Mouse (Mus musculus) right cerebral cortex, adult 18-20 months (tissue): ENCODE measurements at regions not wholly inside any gene's neighbourhood (a gene's known extent, or its start where the extent isn't known, plus 50 kb on each side); places are given as distances from the start of the nearest gene placed in this dataset.

Source experiments
- DNase-seq: peaks from one replicate; pipeline ENCODE4 v3.0.0; 2022; ENCODE audit warnings: mixed read lengths

GRCm38 (mm10) chr4:34105251-34105650 lies 55.3 kb upstream of the Spaca1 start:
- DNase-seq = no peak

GRCm38 (mm10) chr4:34114323-34114722 lies 64.3 kb upstream of the Spaca1 start:
- DNase-seq = no peak

- DNase-seq = no peak
Observed at GRCm38 (mm10) chr4:34117086-34117485, 67.1 kb upstream of the Spaca1 start.

DNA sequence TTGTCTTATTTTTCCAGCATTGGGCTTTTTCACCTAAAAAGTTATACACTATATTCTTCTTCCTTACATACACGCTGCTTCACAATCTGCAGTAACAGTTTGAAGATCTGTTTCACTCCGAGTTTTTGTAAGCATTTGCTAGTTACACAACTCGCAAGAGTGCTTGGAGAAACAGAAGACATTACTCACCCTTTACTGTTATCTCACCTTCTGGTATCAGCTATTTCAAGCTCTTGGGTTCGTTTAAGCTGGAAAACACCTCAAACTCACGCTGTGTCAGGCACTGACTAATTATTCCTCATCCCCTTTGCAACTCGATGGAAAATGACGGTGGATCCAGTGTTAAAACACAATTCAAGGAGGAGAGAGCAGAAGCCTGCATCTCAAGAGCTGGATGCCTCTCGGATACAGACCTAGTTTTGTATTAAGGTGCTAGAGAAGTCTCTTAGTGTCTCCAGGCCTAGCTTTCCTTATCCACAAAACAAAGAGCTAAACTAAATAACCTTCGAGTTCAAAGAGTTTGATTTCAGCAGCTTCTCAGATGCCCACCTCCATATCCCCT lies 73.0 kb upstream of the Spaca1 start:
- peak; percentile 12 for DNase-seq

- DNase-seq = no peak
Observed at GRCm38 (mm10) chr4:34128224-34128623, 78.2 kb upstream of the Spaca1 start.

DNA sequence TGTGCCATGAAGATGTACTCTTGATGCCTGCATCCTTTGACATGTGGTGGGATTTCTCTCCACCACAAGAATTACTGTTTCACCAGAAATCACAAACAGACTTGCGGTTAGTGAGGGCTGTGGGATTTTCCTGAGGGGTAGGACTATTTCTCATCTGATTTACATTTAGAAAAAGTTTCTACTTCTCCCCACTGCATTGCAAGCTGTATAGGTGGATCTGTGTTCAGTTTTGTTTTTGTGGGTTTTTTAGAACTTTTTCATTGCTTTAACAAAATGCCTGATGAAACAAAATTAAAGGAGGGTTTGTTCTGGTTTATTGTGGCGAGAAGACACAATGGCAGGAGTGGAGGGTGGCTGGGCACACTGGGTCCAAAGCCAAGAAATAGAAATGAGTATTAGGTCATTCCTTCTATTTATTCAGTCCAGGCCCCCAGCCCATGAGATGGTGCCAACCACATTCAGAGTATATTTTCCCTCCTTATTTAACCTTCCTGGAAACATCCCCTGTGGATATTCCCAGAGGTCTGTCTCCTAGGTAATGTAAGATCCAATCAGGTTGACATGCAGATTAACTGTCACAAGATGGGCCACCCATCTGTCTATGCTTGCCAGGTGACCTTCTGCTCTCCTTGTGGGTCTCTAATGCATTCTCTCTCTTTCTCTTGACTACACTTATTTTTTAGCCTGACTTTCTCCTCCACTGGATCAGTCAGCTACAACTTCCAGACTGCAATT lies 96.3 kb upstream of the Spaca1 start:
- DNase-seq = no peak

- DNase-seq = no peak
Observed at GRCm38 (mm10) chr4:34148956-34149739, 99.2 kb upstream of the Spaca1 start.

- DNase-seq = no peak
Observed at GRCm38 (mm10) chr4:34151605-34152347, 101.8 kb upstream of the Spaca1 start.

DNA sequence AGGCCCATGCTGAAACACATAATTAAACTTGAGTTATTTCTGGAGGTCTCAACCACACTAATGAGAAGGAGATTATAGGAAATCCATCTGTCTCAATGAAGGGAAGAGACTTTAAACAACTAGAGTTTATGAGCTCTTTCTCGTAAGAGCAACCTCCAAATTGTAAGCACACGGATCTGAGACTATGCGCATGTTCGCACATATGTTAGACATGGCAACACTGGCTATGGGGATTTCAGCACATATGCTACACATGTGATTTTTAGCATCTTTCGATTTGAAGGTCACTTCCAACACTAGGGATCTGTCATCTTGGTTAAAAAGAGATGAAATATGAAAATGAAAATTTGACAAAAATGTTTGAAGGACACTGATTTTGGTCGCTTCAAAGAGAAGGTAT lies 105.5 kb upstream of the Spaca1 start:
- no peak for DNase-seq

- no peak for DNase-seq
Observed at GRCm38 (mm10) chr4:34157818-34158511, 108.0 kb upstream of the Spaca1 start.

DNA sequence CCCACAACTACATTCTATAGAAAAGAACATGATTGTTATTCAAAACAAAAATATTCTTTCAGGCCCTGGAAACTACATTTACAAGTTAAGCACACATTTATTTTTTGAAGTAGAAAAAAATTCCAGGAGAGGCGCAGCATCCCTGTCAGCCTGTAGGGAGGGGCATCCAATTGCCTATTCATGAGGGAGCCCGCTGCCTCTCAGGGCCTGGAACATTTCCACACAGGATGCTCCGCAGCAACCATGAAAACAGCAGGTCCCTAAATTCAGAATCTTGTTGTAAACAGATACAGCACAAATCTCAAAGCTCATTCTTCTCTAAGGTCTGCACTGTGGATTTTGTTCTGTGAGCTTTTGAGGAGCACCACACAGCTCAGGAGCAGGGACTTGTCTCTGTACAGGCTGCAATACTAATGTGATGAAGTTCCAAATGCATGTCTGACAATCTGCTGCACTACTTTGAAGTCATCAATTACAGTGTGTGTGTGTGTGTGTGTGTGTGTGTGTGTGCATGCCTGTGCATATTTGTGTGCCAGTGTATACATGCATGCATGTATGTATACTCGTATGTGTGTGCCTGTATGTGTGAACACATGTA lies 121.4 kb upstream of the Spaca1 start:
- DNase-seq = peak; percentile 9

DNA sequence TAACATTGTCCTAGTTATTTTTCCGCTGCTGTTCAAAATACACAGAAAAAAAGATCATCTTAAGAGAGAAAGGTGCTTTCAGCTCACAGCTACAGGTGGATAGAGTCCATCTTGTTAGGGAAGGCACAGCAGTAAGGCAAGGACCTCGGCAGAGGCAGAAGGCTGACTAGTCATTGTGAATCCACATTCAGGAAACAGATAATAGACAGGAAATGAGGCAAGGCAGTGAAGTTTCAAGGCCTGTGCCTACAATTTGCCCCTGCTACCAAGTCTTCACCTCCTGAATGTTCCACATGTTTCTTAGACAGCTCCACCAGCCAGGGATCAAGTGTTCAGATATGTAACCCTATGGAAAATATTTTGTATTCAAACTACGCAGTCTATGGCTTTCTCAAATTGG lies 122.0 kb upstream of the Spaca1 start:
- DNase-seq = no peak

DNA sequence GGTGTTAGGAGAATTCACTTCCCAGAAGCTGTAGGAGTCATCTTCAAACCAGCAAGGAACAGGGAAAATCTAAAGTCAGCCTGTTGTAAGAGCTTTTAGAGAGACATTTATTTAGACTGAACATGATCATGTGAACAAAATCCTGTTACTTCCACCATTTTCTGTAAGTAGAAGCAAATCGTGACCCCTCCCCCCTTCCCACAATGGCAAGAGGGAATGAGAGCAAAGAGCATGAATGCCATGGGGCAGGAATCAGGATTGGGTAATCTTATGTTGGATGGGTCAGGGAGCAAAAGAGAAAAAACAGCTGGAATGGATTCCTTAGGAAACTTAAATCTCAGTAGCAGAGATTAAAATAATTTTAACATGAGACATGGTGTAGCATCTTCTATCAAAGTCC lies 127.4 kb upstream of the Spaca1 start:
- no peak for DNase-seq

DNA sequence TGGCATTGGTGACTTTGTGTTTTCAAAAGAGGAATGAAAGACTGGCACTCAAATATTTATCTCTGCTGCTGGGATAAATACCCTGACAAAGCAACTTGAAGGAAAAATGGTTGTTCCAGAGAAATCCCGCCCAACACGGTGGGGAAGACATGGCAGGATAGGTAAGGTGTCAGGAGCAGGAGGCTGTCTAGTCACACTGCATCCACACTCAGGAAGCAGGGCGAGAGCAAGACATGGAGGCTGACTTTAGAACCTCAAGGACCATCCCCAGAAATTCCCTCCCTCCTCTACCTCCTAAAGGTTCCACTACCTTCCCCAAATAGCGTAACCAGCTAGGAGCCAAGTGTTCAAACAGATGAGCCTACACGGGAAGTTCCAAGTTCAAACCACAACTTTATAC lies 136.5 kb upstream of the Spaca1 start:
- no peak for DNase-seq

DNA sequence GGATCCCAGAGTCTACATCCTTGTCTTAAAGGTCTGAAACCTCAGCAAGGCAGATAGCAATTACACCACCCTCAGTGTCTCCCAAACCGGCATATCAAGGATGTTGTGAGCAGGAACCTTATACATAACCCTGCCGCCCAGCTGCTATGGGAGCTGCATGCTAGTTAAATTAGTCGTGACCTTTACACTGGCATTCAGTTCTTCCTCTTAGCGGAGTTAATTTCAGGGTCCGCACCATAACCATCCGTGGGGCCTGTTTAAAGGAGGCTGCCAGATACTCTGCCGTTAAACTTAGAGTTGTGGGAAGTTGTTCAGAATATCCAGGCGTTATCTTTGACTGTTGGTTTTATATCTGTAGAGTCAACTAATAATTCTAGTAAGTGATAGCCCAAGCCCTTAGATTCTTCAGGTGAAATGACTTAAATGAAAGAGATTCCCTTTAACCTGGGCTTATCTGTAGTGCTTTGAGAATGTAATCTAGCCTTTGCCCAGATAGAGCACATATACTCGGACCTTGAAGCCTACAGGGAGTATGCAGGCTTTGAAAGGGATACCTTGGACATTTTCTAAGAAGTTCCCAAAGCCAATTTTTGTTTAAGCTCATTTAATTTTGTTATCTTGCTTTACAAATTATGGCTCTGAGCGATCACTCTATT lies 153.3 kb upstream of the Spaca1 start:
- DNase-seq = no peak

DNA sequence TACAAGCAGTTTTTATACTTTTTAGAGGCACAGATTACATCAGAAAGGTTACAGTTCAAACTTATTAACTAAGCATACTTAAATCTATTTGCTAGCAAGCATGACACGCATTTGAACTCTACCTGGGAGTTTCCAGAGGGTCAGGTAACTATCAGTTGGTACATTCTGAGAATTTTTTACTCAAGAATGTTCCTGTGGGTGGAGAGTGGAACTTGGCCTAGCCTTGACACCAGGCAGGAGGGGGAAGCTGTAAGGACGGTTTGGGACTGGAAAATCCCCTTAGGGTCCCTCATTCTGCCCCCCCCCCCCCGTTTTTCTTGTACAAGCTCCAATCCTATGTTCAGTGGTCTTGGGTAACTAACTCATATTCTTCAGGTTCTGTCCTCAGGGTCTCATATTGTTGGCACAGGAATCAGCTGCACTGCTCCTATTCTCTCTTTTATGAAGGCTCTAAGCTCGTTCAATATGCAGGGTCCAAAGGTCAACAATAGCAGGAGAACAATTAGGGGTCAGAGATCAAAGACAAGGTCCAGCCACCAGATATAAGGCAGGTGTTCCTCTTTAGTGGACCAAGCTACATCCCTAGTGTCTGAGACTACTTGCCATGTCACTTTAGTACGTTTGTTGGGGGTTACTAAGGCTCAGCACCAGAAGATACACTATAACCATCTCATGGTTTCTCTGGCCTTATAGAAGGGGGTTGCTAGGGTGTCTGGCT lies 159.3 kb upstream of the Spaca1 start:
- DNase-seq = no peak

DNA sequence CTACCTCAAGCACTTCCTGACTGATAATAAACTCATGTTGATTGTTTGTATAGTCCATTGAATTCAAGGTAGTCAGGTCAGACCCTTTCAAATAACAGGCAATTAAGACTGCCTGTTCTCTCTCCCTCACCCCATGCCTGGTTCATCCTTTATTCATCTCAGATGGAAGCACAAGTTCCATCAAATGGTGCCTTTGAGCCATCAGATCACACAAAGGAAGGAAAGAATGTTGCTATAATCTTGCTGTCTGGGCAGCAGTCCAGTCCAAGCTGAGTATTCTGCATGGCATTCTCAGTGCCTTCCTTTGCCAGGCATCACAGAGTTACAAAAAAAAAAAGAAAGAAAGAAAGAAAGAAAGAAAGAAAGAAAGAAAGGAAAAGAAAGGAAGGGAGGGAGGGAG lies 163.7 kb upstream of the Spaca1 start:
- no peak for DNase-seq

- peak; percentile 6 for DNase-seq
Observed at GRCm38 (mm10) chr4:34214346-34214745, 164.4 kb upstream of the Spaca1 start.

DNA sequence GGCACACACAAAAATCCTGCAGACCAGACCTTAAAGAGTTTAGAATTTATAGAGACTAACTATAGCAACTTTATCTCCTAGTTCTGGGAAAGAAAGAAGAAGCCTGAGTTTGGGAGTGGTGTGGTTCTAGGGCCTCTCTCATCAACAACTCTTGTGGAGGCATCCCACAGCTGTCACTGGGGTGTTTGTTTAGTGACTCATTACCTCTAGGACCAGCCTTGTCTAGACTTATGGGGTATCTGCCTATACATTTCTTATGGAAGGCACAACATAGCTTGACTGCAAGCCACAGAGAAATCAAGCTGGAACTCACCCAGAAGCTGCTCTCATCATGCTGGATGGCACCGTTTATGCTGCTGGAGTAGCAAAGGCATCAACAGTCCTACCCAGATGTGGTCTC lies 171.9 kb upstream of the Spaca1 start:
- no peak for DNase-seq

DNA sequence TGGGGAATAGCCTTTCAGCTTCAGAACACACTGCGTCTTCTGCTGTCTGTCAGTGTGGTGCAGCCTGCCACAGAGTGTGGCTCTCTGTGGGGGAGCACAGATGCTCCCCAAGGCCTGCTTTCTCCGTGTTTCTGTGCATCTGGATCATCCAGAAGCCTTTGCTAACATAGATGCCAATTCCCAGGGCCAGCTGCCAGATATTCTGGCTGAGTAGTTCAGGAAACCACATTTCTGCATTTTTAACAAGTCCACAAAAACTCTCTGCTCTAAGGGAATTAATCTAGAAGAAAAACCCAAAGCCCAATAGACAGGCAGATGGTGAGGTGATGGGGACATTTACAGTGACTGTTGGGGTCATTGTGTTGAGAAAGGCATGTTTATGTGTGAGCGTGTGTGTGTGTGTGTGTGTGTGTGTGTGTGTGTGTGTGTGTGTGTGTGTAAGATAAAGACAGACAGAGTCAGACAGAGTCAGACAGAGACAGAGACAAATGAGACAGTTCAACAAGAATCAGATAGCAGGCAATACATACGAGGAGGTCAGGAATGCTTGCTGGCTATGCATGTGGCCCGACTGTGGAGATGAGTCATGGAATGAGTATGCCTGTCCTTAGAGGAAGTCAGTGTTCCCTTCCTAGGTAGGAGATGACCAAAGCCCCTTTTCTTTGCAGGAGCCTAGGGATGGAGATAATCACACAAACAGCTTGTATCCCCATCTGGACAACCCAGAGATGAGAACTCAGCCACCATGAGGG lies 176.3 kb upstream of the Spaca1 start:
- DNase-seq = peak; percentile 80
